Mouse (Mus musculus) ES-Bruce4 (cell line): ENCODE results near the gene Lrig2. TPM values are rescaled to one million over a fixed set of nuclear protein-coding genes. Genes with fewer than 3 reads are reported as not detected.

Experiments used
- H3K27ac ChIP-seq: 2 replicates; pipeline ENCODE4 v1.5.1; 2012; ENCODE audit warnings: low read length, inconsistent platforms; ENCODE audit not compliant: insufficient read depth
- H3K27me3 ChIP-seq: 2 replicates; pipeline ENCODE4 v1.6.1; 2012; ENCODE audit warnings: mild to moderate bottlenecking, low read length, inconsistent platforms; ENCODE audit not compliant: control insufficient read depth, poor library complexity, insufficient read depth, severe bottlenecking
- H3K36me3 ChIP-seq: 2 replicates; pipeline ENCODE4 v1.6.1; 2012; ENCODE audit warnings: inconsistent platforms, mild to moderate bottlenecking, low read length, moderate library complexity; ENCODE audit not compliant: control insufficient read depth, poor library complexity, insufficient read depth, severe bottlenecking
- H3K4me1 ChIP-seq: one replicate; pipeline ENCODE4 v1.8.1; 2011; ENCODE audit warnings: low read length; ENCODE audit not compliant: control insufficient read depth, insufficient read depth
- H3K4me3 ChIP-seq: 2 replicates; pipeline ENCODE4 v1.5.1; 2011; ENCODE audit warnings: low read depth, mild to moderate bottlenecking, low read length
- H3K9ac ChIP-seq: 2 replicates; pipeline ENCODE4 v1.6.1; 2012; ENCODE audit warnings: low read depth, mild to moderate bottlenecking, inconsistent platforms; ENCODE audit not compliant: poor library complexity, severe bottlenecking
- H3K9me3 ChIP-seq: replicated peaks from 2 replicates; pipeline ENCODE4 v1.6.1; 2012; ENCODE audit warnings: mild to moderate bottlenecking, low read length, inconsistent platforms; ENCODE audit not compliant: control insufficient read depth, poor library complexity, insufficient read depth, severe bottlenecking
- CTCF ChIP-seq: IDR thresholded peaks from one replicate; pipeline ENCODE4 v1.8.1; 2011; ENCODE audit warnings: low read depth, low read length
- EP300 ChIP-seq: IDR thresholded peaks from 2 replicates; pipeline ENCODE4 v1.6.1; 2011; ENCODE audit warnings: low read depth, low read length; ENCODE audit not compliant: insufficient read depth
- POLR2A ChIP-seq: IDR thresholded peaks from one replicate; pipeline ENCODE4 v1.8.1; 2011; ENCODE audit warnings: low read length; ENCODE audit not compliant: insufficient read depth
- polyA plus RNA-seq: library from polyadenylated mRNA; stranded (reverse); fragments of >200 nt; gene quantifications from 2 replicates; pipeline ENCODE4 v1.2.4, GENCODE M21; 2011; ENCODE audit warnings: low read depth; ENCODE audit not compliant: missing spikeins, insufficient read depth, insufficient read length

The Lrig2 gene
- polyA plus RNA-seq, 1 experiment: 17.4 TPM

DNA sequence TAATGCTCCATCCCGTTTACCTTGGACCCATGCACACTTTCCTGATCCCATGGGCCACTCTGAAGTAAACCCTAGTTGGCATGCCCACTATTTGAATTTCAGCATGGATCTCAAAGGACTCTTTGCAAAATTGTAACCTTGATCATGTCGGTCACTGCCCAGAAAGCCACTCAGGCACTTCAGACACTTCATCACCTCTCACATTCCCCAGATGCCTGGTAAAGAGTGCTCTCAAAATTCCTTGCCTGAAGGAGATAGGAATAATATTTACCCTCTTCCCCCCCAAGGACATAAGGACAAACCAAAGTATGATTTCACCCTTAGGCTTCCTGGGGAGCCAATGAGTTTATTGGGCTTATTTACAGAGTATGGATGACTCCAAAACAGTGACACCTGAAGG is 139.3 kb downstream of the Lrig2 start:
- H3K9ac ChIP-seq: no peak overlapping the region
- H3K27me3 ChIP-seq: no peaks in the 10 kb centered on the region
- H3K9me3 ChIP-seq: no peaks in the 10 kb centered on the region
- H3K27ac ChIP-seq: no peak overlapping the region
- H3K36me3 ChIP-seq: no peaks in the 10 kb centered on the region
- H3K4me3 ChIP-seq: no peak overlapping the region
- no peaks in the 10 kb centered on the region for H3K4me1 ChIP-seq
- TF ChIP-seq CTCF (no peak), EP300 (no peak), POLR2A (no peak)

DNA sequence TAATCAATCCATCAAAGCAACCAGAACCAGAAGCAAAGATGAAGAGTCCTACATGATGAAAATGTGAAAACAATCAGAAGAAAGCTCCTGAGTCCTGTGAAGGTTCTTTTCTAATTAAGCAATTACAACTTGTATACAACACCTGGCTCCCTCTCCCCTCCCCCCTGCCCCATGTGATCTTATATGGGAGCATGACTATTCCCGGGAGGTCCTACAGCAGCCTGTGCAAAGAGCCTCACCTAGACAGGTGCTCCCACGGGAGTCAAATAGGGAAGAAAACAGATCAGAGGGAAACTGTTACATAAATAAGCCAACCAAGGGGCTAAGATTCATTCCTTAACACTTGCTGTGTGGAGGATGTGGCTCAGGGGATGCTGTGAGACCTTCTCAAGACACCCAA is 143.8 kb downstream of the Lrig2 start:
- H3K9ac ChIP-seq: no peak overlapping the region
- no peaks in the 10 kb centered on the region for H3K4me1 ChIP-seq
- no peak overlapping the region for H3K4me3 ChIP-seq
- H3K27me3 ChIP-seq: no peaks in the 10 kb centered on the region
- H3K27ac ChIP-seq: no peak overlapping the region
- TF ChIP-seq CTCF (no peak), POLR2A (no peak), EP300 (no peak)
- no peaks in the 10 kb centered on the region for H3K36me3 ChIP-seq
- H3K9me3 ChIP-seq: no peaks in the 10 kb centered on the region

DNA sequence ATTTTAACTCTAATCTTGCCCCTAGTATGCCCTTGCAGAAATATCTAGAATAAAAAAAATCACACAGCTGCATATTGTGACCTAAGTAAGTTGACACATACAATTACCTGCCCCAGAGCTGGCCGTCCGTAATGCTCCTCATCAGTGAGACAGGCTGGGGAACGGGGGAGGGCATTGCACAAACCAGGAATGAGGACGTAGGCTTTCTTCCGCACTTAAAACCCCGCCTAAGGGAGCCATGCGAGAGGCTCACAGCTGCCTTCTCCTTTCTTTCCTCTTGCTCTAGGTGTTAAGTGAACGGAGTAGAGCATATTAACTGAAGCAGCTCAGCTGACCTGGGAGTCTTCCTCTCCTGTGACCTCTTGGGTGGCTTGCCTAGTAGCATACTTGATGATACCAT is 149.9 kb downstream of the Lrig2 start:
- Histone ChIP-seq H3K36me3 (no peaks in the 10 kb centered on the region), H3K27ac (no peak overlapping the region), H3K9me3 (no peaks in the 10 kb centered on the region), H3K4me3 (no peak overlapping the region), H3K4me1 (peaks cover 2% of the 10 kb centered on the region), H3K9ac (no peak overlapping the region), H3K27me3 (no peaks in the 10 kb centered on the region)
- TF ChIP-seq POLR2A: no peak
- no peak for TF ChIP-seq CTCF
- TF ChIP-seq EP300: no peak

DNA sequence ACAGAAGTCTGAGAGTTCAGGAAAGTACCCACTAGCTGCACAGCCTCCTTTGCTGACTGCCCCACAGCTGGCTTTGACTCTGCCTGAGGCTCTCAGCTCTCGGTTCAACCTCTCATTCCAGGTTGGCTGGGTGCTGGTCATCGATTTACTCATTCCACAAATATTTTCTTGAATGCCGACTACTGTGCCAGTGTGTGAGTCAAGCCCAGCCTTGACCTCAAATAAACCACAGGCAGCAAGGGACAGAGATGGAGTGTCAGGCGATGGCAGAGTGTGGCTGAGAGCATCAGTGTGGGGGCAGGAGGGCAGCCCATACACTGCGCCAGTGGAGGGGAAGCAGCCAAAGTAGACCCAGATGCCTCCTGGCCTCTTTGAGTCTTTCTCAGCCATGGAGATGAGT is 151.4 kb downstream of the Lrig2 start:
- Histone ChIP-seq H3K27me3 (no peaks in the 10 kb centered on the region), H3K9ac (no peak overlapping the region), H3K9me3 (no peaks in the 10 kb centered on the region), H3K27ac (no peak overlapping the region), H3K4me1 (peaks cover 2% of the 10 kb centered on the region), H3K36me3 (no peaks in the 10 kb centered on the region), H3K4me3 (no peak overlapping the region)
- TF ChIP-seq POLR2A (no peak), CTCF (no peak), EP300 (no peak)

DNA sequence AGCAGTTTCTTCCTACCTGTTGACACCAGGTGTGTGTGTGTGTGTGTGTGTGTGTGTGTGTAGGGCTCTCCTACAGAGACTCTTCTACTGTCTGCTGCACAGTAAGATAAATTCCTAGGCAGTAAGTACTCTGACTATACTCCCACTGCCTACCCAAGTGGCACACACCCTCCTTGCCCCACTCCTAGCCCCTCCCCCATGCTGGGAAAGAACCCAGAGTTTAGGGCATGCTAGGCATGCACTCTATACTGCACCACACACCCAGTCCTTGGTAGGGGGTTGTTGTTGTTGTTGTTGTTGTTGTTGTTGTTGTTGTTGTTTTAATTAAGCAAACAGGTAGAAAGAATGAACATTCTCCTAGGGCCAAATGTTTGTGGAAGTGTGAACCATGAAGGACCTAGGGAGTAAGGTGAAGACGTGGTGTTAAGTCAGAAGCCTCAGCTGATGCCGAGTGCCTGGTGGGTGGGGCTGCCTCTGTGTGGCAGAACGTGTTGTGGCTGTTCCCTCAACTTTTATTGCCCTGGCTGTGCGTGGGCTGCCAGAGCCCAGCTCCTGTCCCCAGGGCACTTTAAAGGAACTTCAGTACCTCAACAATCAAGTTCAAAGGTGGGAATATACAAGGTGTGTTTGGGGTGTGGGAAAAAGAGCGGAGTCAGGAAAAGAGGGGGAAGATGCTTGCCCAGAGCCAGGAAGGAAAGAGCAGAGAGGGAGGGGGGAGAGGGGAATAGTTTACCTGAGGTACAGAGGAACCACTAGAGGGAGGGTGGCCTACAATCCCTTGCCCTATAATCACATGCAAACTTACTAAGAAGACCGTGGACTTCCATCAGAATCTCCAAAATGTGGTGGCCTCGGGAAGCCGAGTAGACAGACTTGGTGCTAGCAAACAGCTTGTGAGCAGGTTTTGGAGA is 152.2 kb downstream of the Lrig2 start:
- Histone ChIP-seq H3K4me1 (peaks cover 2% of the 10 kb centered on the region), H3K27ac (no peak overlapping the region), H3K27me3 (no peaks in the 10 kb centered on the region), H3K9me3 (no peaks in the 10 kb centered on the region), H3K9ac (no peak overlapping the region), H3K36me3 (no peaks in the 10 kb centered on the region), H3K4me3 (no peak overlapping the region)
- TF ChIP-seq POLR2A (no peak), EP300 (no peak), CTCF (no peak)

DNA sequence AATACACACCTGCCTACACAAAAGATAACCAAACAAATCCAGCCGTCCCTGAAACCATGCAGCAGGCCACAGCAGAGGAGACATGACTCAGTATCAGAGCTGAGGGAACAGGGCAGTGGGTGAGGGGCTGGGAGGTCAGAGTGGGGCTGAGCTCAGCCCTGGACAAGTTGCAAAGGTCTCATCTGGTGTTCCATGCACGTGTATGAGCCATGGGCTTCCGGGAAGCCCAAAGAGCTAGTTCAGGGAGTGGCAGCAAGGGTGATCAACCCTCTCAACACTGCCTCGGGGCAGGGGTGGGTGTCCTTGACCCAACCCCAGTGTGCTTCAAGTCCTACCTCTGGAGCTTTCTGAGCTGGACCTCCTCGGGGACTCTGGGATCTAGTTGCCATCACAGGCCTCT is 153.0 kb downstream of the Lrig2 start:
- H3K9ac ChIP-seq: no peak overlapping the region

More for the DNA sequence above, 153.0 kb downstream of the Lrig2 start:
- Histone ChIP-seq H3K27me3 (no peaks in the 10 kb centered on the region), H3K36me3 (no peaks in the 10 kb centered on the region), H3K4me1 (peaks cover 2% of the 10 kb centered on the region), H3K9me3 (no peaks in the 10 kb centered on the region), H3K4me3 (no peak overlapping the region), H3K27ac (no peak overlapping the region)
- TF ChIP-seq EP300: 0 out of 2 replicates have a peak, but pooled peaks have one; percentile 3
- TF ChIP-seq CTCF: no peak
